Mouse (Mus musculus): Measurements from ENCODE around the gene Dennd4c.

- TF ChIP-seq CTCF (IDR thresholded peaks at IDR 0.05; ENCODE audit: low read depth, low read length) (no peak), POLR2AphosphoS5 (IDR thresholded peaks at IDR 0.05; ENCODE audit: insufficient replicate concordance, low read depth, low read length) (no peak), GATA1 (IDR thresholded peaks at IDR 0.05; ENCODE audit: borderline replicate concordance, low read length) (no peak), TAL1 (conservative IDR thresholded peaks at IDR 0.05; ENCODE audit: low read depth, low read length) (no peak), GATA2 (IDR thresholded peaks at IDR 0.05; ENCODE audit: borderline replicate concordance, low read depth, low read length) (no peak)
Measured at GRCm38 (mm10) chr4:86825143-86825542, 76.8 kb downstream of the Dennd4c start.

Data from G1E (cell line).